Mouse (Mus musculus) erythroblast, adult 5-6 weeks (primary cell): Measurements from ENCODE around the gene Gltp. TPM values are rescaled to one million over a fixed set of nuclear protein-coding genes. Genes with fewer than 3 reads are reported as not detected.

Source experiments
- ATAC-seq: replicated peaks from 2 replicates; pipeline ENCODE4 v1.8.0; 2016; ENCODE audit warnings: moderate number of reproducible peaks, mild to moderate bottlenecking, moderate TSS enrichment, inconsistent platforms; ENCODE audit not compliant: poor library complexity, low FRiP score, severe bottlenecking
- total RNA-seq, 2 experiments: library from RNA; stranded (forward) in 1 of 2; stranded (reverse) in 1 of 2; fragments of 150-400 nt in 1 of 2; fragments of 200-764, 138-1000 nt in 1 of 2; gene quantifications; 2 replicates each; pipeline versions ENCODE4 v1.2.3 to v1.2.4; 2015 to 2017; ENCODE audit warnings: low replicate concordance in 2 of 2

Gene Gltp
- total RNA-seq (2015; ENCODE audit: low replicate concordance) (54.8 and 68.4 TPM in 2 replicates), total RNA-seq (2017; ENCODE audit: low replicate concordance) (13.0 and 31.2 TPM in 2 replicates)

DNA sequence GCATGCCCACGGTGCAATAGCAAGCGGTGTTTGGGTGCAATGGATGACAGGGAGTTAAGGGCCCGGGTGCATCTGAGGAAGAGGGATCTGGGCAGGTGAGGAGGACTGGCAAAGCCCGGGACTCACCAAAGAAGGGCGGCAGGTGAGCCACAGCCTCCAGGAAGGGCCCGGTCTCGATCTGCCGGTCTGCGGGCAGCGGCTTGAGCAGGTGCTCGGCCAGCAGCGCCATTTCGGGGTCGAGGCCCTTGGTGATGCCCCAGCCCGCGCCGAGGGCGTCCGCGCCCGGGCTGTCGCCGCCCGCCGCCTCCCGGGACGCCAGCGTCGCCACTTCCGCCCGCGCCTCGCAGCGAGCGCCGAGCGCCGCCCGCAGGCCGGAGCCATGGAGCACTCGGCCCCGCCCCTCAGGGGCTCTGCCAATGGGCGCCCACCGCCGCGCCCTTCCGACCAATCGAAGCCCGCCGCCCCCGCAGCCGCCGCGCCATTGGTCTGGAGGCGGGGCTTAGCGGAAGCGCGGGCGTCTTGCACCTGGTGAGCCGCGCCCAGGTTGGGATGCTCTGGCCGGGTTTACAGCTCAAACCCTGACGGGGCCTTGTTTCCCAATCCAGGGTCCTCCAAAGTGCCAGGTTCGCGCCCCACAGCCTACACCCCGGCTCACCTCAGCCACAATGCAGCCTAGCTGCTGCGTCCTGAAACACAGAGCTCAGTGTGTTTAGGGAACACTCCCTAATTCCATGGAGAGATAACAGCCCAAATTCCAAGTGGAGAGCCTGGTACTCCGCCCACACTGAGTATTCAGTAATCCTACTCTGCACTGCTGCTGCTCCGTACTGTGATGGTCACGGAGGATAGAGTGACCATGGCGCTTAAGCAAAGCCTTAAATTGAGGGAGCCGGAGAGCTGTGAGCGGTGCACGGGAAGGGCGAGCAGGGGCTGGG lies at the start of gene Gltp:
Gltp (minus strand) TSS at position 352 of the 935 bp plus-strand sequence.
- peak; percentile 95 for ATAC-seq

DNA sequence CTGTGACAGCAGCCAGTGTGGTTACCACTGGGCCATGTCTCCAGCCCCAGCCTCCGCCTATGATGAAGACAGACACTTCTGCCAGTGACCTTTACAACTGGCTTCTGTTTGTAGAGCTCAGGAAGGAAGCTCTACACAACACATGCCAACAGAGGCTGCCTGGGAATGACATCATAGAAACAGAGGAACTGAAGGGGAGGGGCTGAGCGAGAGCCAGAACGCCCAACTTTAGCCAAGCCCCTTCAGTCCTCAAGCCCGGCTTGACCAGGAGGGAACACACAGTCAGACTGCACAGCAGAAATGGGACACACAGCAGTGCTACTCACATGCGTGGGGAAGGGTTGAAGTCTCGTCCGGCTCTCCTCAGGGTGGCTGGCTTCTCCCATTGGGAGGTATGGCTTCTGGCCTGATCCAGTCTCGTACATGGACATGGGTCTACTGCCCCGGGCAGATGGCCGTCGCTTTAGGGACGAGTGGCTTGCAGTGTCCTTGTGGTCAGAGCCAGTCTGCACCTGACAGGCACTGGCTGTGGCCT lies 48.0 kb upstream of the Gltp start:
- ATAC-seq, result no peak

DNA sequence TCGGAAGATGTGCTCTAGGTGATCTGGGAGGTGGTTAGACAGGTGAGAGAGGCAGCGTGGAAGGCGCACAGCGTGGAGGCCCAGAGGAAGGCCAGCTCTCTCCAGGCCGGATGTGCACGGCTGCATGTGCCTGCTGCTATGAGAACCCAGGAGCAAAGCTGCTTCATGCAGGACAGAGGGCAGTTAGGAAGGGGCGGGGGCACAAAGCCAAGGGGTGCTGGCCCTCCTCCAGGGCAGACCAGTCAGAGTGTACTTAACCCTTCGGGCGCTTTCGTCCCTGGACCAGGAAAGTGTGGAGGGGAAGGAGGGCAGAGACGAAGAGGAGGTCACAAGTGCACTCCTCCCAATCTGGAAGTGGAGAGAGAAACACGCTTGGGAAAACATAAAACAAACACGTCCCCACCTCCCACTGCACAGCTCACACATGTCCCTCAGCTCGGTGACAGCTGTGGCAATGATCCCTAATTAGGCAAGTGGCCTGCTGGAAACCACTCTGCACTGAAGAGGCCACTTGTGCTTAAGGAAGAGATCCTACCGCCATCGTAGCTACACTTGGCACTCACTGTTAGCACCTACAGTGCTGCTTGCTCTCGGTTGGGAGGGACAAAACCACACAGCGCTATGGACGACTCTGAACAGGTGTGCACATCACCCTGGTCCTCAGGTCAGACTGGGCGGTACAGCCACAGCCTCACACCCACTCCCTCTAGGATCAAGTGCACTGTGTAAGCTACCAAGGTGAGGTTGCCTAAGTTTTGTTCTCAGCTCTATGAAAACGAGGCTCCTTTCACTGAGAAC lies 46.5 kb upstream of the Gltp start:
- ATAC-seq, result no peak

DNA sequence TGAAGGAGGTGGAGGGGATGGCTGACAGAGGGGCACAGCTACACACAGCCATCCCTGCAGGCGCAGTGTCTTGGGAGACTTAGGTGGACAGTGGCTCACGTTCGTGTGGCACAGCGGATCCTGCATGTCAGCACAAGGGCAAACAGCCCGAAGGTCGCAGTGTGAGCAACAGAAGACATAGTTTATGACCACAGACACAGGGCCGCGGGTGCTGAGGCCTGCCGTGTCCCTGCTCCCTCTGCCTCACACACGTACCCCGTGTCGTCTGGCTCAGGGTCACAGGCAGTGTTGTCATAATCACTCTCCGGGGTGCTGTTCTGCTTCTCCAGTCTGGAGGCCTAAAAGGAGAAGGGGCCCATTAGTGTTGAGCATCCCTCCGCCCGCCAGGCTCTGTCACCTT lies 42.8 kb upstream of the Gltp start:
- no peak for ATAC-seq

DNA sequence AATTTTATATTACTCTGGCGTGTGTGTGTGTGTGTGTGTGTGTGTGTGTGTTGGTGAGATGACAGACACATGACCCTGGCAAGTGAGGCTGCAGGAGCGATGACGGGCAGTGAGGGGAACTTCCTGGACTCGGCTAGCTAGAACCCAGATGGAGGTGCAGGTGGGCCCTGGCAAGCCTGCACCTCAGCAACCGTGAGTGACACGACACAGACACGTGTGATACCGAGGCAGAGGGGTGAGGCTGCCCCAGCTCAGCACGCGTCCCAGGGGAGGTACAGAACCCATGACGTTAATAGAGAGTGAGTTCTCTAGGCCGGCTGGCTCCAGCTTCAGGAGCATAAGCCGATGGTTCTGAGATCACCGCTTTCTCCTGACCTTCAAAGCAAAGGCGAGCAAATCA lies 41.2 kb upstream of the Gltp start:
- no peak for ATAC-seq

DNA sequence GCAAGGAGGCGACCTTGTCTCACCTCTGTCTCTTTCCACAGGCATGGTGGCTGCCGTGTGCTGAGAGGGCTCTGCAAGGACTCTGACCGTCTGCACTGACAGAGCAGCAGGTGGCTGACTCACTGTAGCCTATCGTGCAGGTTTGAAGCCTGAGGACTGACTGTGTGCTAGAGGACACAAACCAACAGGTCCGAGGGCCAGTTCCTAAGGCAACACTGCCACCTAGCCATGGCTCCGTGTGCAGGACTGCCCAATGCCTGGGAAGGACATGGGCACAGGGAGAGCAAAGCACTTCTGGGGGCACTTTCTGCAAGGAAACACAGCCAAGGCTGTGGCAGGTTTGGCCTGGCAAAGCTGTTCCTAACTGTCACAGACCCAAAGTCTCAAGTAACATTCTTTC lies 40.7 kb upstream of the Gltp start:
- no peak for ATAC-seq

DNA sequence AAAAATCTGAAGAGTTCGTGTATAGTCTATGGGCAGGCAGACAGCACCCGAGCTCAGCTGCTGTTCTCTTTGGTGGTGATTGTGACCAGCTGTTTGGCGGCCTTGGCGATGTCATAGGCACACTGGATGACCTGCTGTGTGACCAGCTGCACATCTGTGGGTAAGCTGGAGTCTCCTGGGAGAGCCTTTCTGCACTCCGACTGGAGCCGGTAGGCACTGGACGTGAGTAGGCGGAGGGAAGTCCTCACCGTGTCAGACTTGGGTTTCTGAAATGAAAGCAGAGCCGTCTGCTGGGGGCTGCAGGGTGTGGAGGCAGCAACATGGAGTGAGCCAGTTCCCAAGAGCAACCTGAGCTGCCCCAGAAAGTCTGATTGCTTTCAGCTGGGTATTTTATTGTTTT lies 39.3 kb upstream of the Gltp start:
- ATAC-seq, result no peak

DNA sequence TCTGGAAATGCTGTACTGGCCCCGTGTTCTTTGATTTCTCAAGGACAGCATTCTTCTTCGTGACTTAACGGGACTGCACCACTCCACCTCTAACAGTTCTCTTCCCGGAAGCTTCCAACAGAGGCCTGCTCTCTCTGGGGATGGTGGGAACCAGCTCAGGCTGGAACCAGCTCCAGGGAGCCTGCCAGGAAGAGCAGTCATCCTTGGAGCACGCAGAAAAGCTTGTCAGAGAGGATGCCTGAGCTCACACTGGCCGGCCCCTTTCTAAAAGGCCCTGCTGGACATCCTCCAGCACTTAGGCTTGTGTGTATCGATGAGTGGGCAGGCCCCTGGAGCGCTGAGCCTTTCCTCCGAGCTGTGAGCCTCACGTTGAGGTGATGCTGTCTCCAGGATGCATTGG lies 37.4 kb upstream of the Gltp start:
- ATAC-seq, result no peak

DNA sequence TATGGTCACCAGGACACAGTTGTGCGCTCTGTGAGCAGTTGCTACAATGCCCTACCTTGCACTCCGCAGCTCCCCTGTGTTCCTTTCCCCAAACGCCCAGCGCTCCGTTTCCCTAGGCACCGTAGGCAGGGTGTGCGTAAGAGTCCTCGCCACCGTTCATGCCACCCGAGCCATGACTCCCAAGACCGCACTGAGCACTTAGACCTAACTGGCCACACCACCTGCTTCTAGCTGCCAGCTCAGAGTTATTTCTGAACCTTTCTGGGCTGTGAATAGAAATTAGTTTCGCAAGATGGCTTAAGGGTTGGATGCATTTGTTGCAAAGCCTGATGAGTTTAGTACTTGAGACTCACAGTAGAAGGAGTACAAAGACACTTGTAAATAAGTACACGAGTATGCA lies 32.1 kb upstream of the Gltp start:
- ATAC-seq, result no peak

DNA sequence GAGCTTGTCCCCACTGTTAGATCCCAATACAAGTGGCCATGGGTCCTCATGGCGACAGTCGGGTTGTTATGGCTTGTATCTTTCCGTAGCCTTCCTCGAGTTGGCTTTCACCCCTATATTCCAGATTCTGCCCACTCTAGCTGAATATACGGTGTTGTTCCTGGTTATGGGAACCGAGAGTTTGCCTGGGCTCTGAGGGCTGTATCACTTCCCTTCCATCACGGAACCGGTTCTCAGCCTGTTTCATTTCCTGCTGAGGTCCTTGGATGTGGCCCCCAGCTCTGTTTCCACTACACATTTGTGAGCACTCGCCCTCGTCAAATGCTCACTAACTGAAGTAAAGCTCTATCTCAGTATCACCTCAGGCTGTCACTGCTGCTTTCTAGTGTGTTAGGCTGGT lies 31.2 kb upstream of the Gltp start:
- no peak for ATAC-seq

DNA sequence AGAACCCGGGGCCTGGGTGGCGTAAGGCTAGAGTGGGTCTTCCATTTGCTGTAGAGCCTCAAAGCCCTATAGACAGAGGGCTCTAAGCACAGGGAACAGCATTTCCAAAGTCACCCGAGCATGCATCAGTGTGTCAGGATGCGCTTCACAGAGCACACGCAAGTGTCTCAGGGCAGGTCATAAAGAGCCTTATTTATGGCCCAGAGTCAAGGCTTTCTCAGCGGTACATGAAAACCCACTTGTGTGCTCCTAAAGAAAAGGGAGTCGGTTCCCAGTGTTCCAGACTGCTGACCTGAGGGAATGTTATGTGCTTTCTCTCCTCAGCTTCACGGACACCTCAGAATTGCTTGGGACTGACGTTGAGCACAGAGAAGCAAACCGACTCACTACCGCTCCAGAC lies 30.0 kb upstream of the Gltp start:
- no peak for ATAC-seq

DNA sequence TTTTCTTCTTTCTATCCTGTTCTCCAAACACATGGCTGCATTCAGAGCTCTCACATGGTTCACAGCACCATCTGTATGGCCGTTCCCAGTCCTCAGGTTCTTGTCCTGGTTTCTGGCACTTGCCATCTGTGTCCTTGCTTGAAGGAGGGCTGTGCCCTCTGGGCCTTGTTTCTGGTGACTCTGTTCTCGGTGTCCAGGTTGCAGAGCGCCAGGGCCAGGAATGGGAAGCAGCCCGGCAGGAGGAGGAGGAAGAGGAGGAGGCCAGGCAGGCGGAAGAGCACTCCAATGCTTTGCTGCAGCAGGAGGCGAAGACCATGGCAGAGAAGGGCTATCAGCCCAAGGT lies 29.1 kb upstream of the Gltp start:
- ATAC-seq, result no peak

DNA sequence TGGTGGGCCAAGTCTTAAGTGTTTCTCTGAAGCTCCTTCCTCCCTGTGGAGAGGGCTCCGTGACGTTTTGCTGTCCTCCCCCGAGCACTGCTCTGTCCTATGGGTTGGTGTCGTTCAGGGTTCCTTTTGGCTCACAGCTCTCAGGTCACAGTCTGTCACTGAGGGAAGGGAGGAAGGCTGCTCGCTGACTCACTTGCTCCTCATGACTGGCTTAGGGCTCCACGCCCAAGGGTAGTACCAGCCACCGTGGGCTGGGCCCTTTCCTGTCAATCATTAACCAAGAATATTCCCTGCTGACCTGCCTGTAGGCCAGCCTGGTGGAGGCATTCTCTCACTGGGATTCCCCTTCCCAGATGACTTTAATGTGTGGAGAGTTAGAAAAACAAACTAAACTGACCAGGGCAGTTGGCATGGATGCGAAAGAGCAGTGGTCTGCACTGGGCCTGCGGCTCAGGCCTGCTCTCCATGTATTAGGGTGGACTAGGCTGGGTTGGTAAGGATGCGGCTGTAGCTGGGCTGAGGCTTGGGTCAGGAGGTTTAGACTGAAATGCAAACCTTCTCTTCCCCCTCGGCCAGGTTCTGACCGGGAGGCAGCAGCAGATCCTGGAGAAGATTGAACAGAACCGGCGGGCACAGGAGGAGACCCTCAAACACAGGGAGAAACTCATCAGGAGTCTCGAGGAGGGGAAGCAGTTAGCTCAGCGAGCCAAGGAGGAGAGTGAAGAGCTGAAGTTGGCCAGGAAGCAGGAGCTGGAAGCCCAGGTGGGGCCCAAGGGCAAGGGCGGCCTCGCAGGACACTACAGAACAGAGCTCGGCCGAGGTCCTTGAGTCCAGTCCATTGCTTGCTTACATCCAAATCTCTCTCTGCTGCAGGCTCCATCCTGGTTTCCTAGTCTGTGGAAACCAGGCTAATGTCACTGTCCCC lies 28.5 kb upstream of the Gltp start:
- no peak for ATAC-seq

DNA sequence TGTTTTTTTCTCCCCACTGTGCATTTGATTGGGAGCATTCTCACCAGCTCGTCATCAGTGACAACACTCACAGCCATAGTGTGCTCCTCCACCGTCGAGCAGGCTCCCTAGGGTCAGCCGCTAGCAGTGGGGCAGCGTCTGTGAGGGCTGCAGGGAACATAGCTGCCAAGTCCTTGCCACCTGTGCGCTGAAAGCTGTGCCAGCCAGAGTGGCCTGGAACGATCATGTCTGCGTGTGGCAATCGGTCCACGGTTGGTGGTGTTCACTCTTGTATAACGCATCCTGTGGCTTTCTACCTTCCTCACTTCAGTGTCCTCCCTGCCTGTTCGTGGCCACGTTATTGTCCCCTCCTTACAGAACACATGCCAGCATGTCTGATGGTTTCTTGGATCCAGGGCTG lies 27.7 kb upstream of the Gltp start:
- no peak for ATAC-seq

DNA sequence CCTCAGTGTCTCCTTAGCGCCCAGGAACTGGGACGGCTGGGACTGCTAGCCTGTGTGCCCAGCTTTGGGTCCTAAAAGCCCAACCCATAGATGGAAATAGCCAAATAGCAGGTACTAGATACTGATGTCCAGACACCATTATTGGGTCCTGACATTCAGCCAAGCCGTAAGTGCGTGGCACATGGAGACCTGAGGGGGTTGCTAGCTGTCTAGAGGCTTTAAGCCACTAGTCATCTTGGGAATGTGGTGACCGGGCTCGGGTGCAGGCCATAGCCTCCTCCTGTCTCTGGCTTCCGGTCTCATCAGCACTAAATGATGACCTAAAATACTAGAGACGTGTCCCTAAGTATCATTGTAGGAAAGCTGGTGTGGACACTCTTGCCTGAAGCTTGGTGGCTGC lies 27.2 kb upstream of the Gltp start:
- no peak for ATAC-seq

DNA sequence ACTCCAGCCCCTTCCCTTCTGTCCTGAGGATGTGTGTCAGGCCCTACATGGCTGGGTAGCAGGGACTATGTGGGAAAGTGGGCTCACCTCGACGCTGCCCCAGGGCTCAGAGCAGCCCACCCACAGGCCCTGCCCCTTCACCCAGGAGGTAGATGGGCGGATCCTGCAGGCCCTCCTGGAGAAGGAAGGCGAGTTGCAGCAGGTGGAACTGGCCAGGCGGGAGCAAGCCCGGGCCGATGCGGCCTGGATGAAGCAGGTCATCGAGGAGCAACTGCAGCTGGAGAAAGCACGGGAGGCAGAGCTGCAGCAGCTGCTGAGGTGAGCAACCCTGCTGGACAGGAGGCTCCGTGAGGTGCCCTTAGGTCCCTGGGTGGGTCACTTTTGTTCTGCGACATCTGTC lies 26.5 kb upstream of the Gltp start:
- ATAC-seq, result no peak

DNA sequence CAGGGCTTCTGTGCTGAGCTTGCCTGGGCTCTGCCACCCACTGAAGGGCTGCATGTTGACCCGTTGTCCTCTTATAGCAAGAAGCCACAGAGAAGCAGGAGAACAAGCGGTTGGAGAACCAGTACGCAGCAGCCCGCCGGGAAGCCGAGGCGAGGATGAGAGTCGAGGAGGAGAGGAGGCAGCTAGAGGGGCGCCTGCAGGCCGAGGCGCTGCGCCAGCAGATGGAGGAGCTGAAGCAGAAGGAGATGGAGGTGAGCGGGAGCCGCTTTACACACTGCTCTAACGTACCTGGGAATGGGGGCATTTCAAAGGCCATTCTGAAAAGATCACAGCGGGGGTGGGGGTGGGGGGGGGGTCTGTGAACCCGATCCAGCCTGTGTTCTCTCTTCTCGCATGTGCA lies 23.8 kb upstream of the Gltp start:
- no peak for ATAC-seq

DNA sequence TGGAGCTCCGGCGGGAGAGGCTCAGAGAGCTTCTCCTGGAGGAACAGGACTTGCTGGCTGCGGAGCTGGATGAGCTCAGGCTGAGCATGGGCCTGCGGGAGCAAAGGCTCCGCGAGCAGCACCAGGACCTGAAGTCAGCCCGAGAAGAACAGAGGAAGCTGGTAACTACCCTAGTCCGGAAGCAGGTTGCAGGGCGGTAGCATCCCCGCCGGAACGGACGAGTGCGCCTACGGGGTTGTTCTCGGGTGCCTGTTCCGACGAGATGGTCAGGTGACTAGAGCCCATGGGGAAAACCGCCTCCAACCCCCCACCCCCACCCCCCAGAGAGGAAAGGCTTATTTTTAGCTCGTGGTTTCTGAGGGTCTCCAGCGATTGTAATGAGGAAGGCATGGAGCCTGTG lies 18.6 kb upstream of the Gltp start:
- no peak for ATAC-seq

DNA sequence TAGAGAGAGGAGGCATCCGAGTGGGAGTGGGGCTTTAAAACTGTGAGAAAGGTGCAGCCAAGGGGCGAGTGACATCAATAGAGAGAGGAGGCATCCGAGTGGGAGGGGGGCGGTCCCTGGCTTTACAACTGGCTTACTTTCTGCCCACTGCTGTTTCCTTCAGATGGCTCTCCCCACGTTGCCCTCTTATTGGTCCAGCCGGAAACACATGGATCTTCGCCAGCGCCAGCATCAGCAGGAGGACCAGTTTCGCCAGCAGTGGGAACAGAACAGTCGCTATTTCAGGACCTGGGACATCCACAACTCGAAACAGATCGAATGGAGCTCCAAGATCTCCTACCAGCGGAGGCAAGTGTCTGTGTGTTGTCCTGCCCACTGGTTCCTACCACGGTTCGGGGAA lies 17.7 kb upstream of the Gltp start:
- no peak for ATAC-seq
